Mouse (Mus musculus) urinary bladder, postnatal 10 days (tissue): ENCODE results near the gene Car8.

Experiments
- DNase-seq: peaks from one replicate; pipeline ENCODE4 v3.0.0; 2022; ENCODE audit warnings: low spot score

Car8 gene

DNA sequence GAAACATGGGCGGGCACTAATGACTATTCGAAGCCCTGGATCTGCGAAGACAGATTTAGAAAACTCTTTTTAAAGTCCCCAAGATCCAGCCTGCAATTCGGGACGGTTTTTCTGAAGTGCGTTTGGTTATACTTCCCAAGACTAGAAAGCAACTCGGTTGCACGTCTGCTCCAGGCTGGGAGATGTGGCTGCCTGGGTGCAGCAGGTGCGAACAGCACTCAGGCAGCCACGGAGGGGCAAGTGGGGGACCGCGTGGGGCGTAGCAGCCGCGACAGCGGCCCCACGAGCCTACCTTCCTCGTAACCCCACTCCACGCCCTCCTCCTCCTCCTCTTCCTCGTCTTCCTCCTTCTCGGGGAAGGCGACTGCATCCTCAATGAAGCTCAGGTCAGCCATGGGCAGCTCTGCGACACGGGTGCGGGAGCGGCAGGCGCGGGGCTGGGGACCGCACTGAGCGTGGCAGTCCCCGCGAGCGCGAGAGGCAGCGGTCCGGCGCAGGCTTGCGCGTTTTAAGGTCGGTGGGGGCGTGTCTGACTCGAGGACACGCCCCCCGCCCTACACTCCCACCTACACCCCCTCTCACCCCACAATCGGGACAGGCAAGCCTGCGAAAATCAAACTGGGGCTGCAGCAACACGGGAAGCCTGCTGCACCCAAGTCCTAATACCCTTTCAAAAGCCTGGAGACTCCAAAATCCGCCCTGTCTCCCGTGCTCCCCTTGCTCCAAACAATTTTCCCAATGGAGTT, at the start of gene Car8:
Gene Car8 (minus strand): TSS at position 482 of the 746 bp plus-strand sequence.
- no peak for DNase-seq

DNA sequence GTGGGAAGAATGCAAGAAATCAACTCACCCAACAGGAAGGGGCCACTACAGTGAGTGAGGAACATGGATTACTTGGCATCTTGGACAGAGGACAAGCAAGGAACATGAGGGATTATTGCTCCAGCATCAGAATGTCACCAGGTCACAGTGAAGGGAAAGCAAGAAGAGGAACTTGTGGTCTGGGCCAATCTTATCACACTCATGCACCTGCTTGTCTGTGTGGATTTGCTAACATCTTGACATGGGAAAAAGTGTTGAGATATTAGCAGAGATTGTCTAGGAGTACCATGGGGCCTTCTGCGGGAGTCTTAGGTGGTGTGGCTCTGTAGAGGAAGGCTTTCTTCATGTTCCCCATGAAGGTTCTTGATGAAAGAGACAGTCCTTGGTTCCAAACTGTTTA, 46.1 kb upstream of the Car8 start:
- no peak for DNase-seq

DNA sequence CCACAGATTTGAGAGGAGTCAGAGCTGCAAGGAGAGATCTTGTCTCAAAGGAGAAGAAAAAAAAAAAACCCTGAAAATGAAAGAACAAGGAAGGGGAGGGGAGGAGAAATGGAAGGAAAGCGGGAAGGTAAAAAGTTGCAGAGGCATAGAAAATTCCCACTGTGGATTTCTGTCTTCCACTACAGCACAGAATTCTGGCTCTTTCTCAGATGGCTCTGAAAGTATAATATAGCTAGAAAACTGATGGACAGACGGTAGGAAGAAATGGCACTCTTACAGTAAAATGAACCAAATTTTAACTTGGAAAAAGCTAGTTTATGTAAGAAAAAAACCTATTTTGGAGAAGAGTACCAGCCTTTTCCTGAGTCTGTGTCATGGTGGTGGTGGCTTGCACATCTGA, 39.3 kb upstream of the Car8 start:
- no peak for DNase-seq

DNA sequence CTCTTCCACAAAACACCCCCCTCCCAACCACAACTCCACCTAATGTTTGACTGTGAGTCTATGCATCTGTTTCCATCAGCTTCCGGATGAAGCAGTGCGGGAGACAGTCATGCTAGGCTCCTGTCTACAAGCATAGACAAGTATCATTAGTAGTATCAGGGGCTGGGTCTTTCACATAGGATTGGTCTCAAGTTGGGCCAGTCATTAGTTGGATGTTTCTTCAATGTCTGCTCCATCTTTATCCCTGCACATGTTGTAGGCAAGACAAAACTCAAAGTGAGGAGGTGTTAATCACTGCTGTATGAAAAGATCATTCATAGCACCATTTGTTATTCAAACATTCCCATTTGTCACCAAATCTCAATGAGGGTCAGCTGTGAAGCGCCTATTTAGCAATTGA, 11.0 kb upstream of the Car8 start:
- DNase-seq, result no peak

DNA sequence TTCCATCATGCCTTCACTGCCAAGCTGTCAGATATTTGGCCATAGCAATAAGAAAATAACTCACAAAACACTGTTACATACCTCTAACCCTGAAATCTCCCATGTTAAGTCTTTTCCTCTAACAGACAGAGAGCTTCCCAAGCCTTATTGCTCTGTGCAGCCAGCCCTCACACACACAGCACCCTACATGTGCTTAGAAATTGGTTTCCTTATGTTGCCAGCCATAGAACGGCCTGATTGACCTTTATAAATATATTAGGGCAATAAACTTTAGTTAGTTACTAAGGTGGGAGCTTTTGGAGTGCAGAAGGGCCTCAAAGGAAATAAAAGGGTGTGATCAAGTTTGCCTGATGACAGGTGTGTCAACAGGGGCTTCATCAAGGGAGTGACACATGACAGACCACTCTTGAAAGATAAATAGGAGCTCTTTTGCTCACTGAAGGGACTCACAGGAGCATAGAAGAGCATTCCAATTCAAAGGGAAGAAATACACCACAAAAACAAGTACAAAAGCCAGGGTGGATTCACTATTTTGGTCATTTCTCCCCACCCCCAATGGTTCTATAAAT, 6.7 kb upstream of the Car8 start:
- no peak for DNase-seq

DNA sequence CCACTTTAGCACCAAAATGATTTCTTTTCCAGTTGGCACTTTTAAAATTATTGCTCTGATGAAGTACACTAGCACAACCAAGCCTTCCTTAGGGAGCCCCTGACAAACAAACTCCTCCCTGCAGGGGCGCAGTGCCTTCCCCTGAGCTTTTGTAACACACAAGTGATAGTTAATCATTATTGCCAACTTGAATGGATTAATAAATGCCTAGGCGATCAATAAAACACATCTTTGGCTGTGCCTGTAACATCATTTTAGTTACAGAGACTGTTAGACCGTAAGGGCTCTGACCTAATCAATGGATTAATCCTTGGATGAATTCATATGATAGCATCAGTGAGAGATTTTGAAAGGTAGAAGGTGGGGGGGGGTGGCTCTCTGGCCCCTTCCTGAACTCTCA, 6.2 kb upstream of the Car8 start:
- no peak for DNase-seq

DNA sequence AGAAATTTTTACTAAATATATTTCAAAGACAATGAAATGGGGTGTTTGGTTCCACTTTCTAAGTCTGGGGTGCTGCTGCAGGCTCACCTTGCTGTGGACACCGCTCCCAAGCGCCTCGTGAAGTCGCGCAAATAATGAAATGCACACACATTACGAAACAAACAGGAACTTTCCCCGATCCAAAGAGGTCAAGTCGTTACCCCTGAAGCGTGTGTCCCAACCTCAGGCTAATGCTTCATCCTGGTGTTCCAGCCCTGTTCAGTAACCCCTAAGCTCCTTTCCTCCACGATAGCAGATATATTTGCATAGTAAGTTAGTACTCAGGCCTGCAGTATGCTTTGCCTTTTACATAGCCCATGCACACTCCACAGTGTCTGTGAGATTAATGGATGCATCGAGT, 858 bp upstream of the Car8 start:
- no peak for DNase-seq

DNA sequence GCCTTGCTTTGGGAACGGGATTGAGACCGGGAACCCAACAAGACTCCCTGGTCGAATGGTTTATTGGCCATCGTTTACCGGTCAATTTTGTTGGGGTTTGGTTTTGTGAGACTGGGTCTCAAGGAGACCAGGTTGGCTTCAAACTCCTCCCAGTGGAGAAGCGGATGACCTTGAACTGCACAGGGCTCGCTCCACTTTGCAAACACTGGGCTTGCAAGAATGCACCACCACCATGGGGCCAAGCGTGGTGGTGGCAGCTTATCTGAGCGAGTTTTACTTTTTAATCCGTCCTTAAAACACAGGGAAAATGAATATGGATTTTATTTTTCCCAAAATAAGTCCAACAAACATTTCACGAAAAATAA, 447 bp upstream of the Car8 start:
- DNase-seq, result no peak

DNA sequence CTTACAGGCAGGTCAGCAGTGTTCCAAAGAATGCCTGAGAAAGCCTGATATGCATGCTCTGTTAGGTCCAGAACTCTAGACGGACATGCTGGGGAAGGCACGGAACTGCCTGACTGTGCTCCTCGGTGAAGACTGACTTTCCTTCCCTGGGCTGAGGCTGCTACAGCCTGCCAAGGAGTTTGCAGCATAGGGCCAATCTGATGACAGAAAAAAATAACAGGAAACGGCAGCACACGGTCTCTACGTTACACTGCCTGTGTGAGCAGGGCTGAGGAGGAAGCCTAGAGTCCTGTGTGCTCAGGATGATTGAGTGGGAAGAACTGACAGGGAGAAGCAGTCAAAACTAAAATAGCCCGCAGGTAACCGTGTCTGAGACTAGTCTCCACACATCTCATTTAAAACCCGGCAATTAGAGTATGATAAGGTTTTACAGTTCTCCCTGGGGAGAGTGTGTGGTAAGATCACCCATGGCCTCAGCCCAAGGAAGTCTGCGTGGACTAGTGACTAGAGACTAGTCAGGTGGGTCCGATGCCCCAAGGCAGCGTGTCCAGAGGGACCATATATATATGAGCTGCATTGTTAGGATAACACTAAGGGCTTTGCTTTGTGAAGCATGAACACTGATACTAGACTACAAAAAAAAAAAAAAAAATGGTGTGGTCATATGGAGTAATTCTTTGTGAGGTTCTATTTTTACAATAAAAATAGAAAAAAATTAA, 6.3 kb downstream of the Car8 start:
- DNase-seq, result no peak

DNA sequence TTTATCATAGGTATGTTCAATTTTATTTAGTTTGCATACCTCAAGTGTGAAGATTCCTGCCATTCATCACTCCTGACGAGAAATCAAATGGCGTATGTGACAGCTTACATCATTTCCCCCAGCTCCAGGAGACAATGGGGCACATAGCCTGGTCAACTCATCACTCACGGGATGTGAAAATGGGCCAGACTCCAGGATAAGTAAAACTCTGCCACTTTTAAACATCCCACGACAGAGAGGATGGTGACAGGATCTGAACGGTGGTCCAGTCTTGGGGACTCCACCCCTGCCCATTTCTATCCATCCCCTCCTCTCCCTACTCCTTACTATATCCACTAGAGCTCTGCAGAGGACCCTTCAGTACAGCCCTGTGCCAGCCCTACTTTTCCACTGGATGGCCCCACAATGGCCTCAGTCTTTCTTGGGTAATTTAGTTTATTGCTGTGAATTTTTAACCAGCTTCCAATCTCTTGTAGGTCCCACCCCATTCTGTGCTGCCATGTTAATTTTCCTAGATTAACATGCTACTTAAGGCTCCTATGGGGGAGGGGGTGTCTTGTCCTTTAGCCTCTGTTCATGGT, 7.5 kb downstream of the Car8 start:
- no peak for DNase-seq

DNA sequence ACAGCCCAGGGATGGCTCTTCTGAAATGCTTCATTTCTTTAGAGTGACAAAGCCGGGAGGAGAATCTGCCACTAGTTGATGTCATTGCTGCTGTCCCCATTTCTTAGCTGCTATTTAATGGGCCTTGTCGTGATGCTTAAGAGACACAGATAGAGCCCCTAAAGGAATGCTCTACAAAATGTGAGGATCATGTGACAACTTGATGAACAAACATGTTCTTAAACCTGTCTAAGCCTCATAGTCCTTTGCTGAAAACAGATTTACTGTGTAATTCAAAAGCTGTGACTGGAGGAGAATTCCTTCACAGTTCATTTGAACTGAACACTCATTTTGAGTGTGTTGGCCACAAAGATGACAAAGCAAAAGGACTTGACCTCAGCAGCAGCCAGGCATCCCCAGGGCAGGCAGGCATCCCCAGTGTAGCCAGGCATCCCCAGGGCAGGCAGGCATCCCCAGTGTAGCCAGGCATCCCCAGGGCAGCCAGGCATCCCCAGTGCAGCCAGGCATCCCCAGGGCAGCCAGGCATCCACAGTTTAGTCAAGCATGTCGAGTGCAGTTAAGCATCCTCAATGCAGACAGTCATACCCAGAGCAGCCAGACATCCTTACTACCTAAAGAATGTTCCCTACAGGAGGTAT, 9.1 kb downstream of the Car8 start:
- no peak for DNase-seq

DNA sequence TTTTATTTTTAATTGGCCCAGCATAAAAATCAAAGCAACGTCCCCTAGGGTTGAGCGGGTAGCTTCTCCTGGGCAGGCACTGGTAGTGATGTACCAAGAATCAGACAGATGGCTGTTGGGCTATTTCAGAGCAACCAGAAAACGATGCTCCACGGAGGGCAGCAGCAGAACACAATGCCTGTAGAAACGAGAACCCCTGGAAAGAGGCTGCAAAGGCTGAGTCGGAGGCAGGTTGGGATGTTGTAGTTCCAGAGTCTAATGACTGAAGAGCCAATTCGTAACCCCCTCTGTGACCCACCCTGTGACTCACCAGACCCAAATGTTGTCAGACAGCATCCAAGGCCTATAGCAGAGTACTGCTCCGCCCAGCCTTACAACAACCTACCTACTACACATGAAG, 19.9 kb downstream of the Car8 start:
- no peak for DNase-seq

DNA sequence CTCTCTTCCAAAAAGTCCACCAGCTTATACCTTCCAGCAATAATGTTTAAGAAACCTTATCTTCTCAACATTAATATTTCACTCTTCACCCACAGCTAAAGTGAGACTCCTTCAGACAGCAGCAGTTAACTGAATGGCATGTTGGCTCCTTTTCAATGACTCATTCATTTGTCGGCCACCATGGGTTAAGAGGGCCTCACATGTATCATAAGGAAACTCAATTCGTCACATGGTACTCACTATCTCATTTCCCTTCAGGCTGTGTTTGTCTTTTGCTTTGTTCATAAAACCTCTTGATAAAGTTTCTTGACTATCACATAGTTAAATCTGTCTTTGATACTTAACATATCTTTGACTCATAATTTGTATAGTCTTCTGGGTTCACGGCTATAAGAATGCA, 20.8 kb downstream of the Car8 start:
- DNase-seq, result no peak

DNA sequence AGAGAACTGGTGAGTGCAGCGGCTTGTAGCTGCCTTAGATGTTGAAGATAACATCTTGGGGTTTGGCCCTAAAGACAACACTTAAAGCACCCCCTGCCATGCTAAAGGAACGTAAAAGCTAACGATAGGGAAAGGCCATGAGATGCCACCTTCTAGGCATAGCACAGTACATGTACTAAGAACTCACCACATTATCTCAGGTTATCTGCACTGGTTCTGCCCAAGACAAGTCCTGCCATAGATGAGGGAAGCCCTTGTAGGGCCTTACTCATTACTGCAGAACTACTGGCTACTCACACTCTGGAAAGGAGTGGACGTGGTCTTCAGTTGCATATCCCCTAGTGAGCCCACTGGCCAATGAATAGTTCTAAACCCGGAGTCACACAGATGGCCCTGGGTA, 21.6 kb downstream of the Car8 start:
- DNase-seq, result no peak

DNA sequence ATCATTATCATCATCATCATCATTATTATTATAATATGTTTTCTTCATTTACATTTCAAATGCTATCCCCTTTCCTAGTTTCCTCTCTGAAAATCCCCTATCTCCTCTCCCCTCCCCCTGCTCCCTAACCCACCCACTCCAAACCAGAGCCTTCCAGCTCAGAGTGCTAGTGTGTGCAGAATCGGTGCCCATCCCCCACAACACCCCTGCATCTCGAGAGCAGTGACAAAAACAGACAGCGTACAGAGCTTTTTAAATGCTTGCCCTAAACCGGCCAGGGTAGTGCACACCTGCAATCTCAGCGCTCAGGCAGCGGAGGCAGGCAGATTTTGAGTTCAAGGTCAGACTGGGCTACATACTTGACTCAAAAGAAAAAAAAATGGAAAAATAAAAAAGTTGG, 22.3 kb downstream of the Car8 start:
- no peak for DNase-seq

DNA sequence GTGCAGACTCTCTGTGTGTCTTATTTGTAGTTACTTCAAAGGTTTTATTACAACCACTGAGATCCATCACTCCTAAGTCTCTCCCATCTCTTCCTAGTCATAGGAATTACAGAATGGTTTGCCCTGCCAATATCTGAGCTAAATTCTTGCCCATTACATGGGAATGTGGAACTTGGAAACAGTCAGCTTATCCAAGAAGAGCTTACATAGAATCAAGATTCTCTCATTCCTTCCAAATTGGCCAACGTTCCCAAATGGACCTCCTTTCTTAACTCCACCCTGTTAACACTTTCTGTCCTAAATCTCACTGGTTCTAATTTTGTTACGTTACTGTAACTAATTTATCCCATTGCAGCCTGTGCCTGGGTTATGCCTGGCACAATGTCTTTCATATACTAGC, 25.2 kb downstream of the Car8 start:
- no peak for DNase-seq

DNA sequence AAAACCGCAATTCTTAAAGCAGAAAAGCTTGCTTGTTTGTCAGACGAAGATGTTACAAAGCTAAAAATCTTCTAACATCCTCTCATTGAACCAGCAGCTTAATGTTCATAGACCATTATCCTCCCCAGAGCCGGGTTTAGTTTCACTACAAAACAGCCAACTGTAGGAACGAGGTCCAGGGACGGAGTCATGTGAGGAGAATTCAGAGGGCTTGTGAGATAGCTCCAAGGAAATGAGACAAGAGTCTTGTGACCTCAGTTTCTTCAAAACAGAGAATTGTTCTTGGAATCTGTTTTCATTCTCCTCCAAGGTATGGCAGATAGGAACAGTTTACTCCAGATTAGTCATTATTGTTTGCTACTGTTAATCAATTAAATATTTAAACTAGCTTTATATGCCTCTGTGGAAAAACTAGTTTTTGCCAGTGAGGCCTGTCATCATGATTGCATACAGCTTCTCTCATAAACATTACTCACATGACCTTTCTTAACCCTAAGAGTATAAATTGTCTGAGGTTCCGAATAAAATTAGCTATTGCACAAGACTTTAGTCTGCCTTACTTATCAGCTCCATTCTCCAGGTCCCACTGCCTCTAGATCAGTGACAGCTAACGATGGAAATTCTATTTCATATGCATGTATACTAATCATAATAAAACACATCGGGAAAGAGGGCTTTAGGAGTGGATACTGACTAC, 25.8 kb downstream of the Car8 start:
- DNase-seq, result no peak

DNA sequence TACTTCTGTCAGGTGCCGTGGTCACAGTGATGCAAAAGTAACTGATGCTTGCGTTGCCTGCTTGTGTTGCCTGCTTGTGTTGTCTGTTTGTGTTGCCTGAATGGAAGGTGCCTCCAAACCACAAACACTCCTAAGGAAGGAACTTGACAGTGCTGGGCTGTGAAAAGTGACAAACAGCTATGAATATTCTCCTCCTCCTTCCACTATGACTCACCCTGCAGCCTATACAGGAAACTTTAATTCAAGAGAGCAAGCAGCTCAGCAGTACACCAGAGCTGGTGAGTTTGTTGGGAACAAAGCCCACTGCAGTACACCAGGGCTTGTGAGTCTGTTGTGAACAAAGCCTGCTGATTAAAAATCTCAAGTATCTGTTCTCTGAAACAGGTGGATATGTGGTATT, 28.4 kb downstream of the Car8 start:
- no peak for DNase-seq

DNA sequence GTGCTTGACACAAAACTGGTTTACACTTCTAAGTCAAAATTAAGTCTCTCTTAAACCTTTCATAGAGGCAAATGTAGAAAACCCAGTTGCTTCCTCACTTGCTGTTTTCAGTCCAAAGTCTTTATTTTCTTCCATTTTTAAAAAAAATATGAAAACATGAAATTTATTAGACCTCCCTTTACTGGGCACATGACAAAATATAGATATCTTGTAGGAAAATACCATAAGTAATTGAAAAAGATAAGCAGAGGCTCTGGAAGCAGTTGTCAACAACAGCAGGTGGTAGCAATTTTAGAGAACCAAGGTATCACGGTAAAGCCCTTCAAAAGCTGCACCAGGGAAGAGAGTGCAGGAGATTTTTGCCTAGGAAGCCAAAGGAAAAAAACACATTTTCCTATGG, 30.9 kb downstream of the Car8 start:
- DNase-seq, result no peak

DNA sequence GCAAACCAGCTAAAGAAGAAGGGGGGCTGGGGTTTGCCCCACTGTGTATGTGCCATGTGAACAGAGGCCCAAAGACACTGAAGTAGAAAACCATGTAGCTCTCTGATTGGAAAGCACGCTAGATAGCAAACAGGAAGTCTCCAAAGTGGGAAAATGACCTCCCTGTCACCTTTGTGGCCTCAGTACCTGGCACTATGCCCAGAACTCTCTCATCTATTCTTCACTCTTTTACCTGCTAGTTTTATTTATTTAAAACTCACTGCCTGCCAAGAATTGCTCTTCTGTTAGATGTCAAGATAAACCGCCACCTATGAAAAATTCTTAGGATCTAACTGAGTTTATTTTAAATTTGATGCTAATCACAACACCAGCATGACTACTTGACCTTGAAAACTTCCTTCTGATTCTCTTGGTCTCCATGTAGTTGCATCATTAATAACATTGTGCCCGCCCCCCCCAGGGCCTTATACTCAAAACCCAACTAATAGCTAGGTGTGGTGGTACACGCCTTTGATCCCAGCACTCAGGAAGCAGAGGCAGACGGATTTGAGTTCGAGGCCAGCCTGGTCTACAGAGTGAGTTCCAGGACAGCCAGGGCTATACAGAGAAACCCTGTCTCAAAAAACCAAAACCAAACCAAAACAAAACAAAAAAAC, 31.8 kb downstream of the Car8 start:
- DNase-seq, result no peak

DNA sequence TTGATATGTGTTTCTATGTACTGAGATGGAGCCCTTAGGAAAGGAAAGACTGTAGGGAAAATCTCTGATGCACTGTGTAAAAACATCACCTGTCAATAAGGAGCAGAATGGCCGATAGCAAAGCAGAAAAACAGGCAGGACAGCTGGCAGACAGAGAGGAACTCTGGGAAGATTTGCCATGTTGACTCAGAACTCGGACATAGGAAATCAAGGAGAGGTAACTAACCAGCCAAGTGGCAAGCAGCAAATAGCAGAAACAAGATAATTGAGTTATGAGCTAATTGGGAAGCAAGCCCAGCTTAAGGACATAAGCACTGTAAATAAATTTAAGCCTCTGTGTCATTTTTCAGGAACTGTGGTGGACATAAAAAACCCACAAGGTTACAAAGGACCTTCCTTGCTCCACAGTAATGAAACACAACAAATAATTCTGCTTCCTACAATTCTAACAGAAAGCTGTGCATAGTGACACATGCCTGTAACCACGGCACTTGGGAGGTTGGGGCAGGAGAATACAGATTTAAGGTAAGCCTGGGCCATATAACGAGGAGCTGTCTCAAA, 33.7 kb downstream of the Car8 start:
- no peak for DNase-seq
